Mouse (Mus musculus) CD8-positive naive resting alpha-beta T cell, adult 2 months (primary cell): ENCODE data around the gene Fcer2a.

Source experiments
- DNase-seq, 2 experiments: peaks; one replicate each; pipeline ENCODE4 v3.0.0; 2022; ENCODE audit warnings: low read depth in 2 of 2, low spot score in 2 of 2

Fcer2a gene

GRCm38 (mm10) chr8:3676993-3677579 lies 16.9 kb downstream of the Fcer2a start:
- peak in 1 of 2 experiments; percentile 9 for DNase-seq

GRCm38 (mm10) chr8:3676131-3676992 lies 17.6 kb downstream of the Fcer2a start, which contains the start of gene Trappc5:
Gene Trappc5, plus strand, starts transcription at chr8:3676299.
- DNase-seq = peak; percentile 93 to 94

GRCm38 (mm10) chr8:3674671-3675070 lies 19.3 kb downstream of the Fcer2a start:
- no peak for DNase-seq

GRCm38 (mm10) chr8:3671980-3672491 lies 21.9 kb downstream of the Fcer2a start, which contains the start of gene Fcor:
Gene Fcor, minus strand, starts transcription at chr8:3672362.
- peak; percentile 82 to 89 for DNase-seq

- no peak for DNase-seq
Observed at GRCm38 (mm10) chr8:3670388-3670787, 23.6 kb downstream of the Fcer2a start.

- no peak for DNase-seq
Observed at GRCm38 (mm10) chr8:3665507-3665906, 28.5 kb downstream of the Fcer2a start, which contains the start of gene Mcemp1. Gene Mcemp1, plus strand, starts transcription at chr8:3665754.

DNA sequence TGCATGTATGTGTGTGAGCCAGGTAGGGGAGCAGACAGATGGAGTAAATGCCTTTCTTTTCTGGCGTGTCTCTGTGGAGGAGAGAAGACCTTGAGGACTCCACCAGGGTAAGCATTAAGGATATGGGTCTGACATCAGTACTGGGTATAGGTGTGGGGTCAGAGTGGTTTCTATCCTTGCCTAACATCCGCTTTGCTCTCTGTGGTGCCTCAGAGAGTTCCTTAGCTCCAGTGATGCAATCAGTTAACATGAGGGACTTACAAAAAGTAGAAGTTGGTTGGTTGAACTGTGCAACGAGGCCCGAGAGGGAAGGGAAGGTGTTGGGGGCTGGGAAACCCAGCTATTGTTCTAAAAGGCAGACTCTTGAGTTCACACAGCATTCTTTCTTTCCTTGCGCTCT lies 29.6 kb downstream of the Fcer2a start:
- no peak for DNase-seq

- no peak for DNase-seq
Observed at GRCm38 (mm10) chr8:3660889-3661288, 33.1 kb downstream of the Fcer2a start.

DNA sequence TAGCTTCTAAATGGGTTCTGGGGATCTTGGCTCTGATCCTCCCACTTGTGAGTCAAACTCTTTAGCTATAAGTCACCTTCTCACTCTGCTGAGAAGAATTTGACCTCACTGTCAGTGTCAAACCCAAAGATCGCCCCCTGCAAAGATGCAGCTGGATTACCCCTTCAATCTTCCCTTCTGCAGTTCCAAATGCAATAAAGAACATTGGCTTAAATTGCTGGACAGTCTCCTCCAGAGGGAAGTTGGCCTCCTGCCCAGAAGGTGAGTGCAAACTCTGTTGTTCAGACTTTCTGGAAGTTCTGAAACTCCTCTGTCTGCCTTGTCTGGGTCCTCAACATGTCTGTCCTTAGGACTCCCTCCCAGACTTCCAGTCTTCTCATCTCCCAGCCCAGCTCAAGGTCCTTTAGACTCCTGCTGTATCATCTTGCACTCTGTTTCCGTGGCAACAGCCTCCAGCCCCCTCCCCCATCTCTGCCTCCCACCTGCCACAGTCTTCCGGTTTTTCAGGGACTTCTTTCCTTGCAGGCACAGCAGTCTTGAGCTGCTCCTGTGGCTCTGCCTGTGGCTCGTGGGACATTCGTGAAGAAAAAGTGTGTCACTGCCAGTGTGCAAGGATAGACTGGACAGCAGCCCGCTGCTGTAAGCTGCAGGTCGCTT lies 37.1 kb downstream of the Fcer2a start:
- no peak for DNase-seq

DNA sequence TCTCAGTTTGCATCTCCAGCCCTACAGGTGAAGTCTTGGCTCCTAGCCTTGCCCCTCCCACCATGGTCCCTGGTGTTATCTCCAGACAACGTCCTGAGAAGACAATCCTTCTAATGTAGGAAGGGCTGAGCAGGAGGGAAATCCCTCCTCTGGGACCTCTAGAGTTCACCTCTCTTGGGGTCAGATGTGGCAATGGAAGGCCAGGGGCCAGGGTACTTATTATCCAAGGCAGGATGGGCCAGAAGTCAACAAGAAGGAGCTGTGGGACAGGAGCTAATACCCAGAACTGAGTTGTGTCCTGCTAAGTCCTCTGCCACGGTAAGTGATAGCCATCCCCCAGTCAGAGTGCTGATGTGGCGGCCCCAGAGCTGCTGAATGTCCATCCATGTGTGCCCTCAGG lies 38.4 kb downstream of the Fcer2a start, which contains the start of gene Retn:
Retn (plus strand) TSS at position 245 of the 400 bp plus-strand sequence.
- no peak for DNase-seq

DNA sequence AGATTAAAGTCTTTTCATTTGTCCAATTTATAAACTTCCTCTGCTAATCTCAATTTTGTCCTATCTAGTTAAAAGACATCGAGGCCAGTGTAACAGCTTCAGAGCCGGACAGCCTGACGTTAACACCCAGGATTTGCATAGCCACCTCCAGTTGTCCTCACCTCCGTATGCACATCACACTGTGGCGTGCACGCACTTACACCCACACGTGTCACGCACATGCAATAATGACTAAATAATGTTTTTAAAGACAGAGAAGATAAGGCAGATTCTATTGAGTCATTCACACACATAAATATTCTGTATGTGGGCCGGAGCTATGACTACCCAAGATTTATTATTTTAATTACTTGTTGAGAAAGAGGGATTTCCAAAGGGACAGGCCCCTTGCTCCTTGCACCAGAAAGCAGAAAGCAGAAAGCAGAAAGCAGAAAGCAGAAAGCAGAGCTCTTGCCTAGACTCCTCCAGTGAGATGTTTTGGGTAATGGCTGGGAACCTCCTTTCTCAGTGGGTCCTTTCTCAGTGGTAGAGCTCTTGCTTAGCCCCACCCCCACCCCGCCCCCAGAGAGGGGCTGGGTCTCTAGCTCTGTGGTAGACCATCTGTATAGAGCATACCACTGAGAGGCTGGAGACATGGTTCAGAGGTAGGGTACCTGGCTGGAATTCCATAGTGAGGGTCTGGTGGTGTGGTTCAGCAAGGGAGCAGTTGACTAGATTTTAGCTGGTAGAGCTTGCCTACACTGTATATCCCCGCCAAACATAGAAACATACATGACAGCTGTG lies 39.1 kb downstream of the Fcer2a start:
- DNase-seq = no peak

DNA sequence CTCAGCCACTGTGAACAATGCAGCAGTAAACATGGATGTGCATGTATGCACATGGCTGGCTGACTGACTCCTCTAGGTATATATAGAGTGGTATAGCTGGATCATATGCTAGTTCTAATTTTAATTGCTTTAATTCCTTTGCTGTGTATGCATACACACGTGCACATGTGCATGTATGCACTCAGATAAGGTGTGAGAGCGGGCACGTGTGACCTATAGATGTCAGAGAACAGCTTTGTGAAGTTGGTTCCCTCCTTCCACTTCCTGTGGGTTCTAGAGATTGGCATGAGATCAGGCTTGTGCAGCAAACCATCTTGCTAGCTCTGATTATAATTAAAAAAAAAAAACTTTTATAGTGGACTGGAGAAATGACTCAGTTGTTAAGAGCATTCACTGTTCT lies 41.1 kb downstream of the Fcer2a start:
- no peak for DNase-seq

- no peak for DNase-seq
Observed at GRCm38 (mm10) chr8:3648990-3649389, 45.0 kb downstream of the Fcer2a start.

GRCm38 (mm10) chr8:3648268-3648667 lies 45.7 kb downstream of the Fcer2a start:
- no peak for DNase-seq

DNA sequence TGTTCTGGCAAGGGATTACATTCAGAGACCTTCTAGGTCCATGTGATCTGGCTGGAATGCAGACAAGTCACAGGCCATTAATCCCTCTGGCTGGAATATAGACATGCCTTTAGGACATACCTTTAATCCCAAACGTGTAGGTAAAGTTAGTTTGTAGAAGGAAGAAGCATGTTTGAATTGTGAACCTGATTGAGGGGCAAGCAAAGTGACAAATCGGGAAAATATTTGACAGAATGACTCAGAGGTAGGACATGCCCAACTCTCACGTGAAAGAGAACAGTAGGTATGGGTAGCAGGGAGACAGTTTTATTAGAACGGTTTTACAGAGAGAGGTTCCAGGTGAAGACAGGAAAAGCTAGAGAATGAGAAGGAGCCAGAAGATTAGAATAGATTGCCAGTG lies 46.4 kb downstream of the Fcer2a start:
- DNase-seq = no peak

GRCm38 (mm10) chr8:3646824-3647531 lies 47.0 kb downstream of the Fcer2a start:
- DNase-seq = no peak

DNA sequence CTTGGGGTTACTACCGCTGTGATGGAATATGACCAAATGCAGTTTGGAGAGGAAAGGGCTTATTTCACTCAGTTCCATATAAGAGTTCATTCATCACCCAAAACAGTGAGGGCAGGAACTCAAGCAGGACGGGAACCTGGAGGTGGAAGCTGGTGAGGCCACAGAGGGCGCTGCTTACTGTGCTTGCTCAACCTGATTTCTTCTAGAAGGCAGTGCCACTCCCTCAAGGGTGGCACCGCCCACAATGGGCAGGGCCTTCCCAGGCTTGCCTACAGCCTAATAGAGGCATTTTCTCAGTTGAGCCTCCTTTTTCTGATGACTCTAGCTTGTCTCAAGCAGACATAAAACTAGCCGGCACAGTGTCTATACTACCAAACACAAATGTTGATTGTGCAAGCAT lies 48.2 kb downstream of the Fcer2a start:
- peak in 1 of 2 experiments; percentile 24 for DNase-seq
